Mouse (Mus musculus): ENCODE results near the gene Casq2. TPM values are rescaled to one million over a fixed set of nuclear protein-coding genes. Genes with fewer than 3 reads are reported as not detected.

Gene Casq2
- polyA plus RNA-seq, 1 experiment from 2014 or later, result 0.43 TPM

DNA sequence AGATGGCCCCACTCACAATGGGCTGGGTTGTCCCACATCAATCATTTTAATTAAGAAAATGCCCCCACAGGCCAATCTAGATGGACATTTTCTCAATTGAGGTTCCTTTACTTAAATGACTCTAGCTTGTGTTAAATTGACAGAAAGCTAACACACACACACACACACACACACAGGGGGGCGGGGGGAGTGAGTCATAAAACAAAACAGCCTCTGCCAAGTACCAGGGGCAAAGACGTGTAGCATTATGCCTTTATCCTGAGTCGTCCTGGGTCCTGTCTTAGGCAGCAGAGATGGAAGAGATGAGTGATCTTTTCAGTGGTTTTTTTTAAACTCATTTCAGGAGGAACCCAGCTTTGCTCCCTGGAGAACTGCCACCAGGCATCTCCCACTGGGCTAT, 34.2 kb upstream of the Casq2 start:
- Histone ChIP-seq H3K9ac (no peak overlapping the region), H3K9me3 (ENCODE audit: low read depth, low read length) (no peaks in the 10 kb centered on the region; the same call in 1 of the 2 replicates), H3K36me3 (ENCODE audit: insufficient read depth) (no peaks in the 10 kb centered on the region), H3K27me3 (ENCODE audit: insufficient read depth, low read length) (no peaks in the 10 kb centered on the region), H3K4me3 (ENCODE audit: low read depth, low read length) (no peak overlapping the region), H3K4me2 (no peak overlapping the region), H3K4me1 (ENCODE audit: insufficient read depth) (no peaks in the 10 kb centered on the region), H3K27ac (ENCODE audit: low read depth) (no peak overlapping the region)
- DNase-seq (no peak), ATAC-seq (ENCODE audit: insufficient read depth) (no peak)
- WGBS, result 50% methylated on average over 3 of the region's 3 CpGs
- TF ChIP-seq CTCF (IDR thresholded peaks at IDR 0.05; ENCODE audit: low read depth), result no peak

DNA sequence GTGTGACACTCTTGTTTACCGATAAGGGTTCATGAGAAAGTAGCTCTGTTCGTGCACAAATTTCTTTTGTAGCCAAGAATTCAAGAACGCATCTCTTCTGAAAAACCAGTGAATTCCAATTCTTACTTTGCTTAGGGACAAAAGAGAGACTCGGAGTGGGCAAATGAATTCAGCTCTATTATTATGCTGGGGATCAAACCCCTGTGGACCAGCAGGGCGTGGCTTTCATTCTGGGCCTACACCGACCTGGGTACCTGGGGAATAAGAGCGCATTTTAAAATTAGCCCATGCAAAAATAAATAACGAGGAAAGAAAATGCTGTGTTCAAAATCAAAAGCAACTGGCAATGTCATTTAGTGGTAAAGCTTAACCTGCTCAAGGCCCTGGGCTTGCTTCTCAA, 32.9 kb upstream of the Casq2 start:
- no peak overlapping the region for H3K27ac ChIP-seq (ENCODE audit: low read depth)
- 53% methylated on average over 8 of the region's 8 CpGs for WGBS
- no peaks in the 10 kb centered on the region for H3K36me3 ChIP-seq (ENCODE audit: insufficient read depth)
- DNase-seq (no peak), ATAC-seq (ENCODE audit: insufficient read depth) (no peak)
- no peak for TF ChIP-seq CTCF (IDR thresholded peaks at IDR 0.05; ENCODE audit: low read depth)
- H3K4me1 ChIP-seq (ENCODE audit: insufficient read depth), result no peaks in the 10 kb centered on the region
- no peak overlapping the region for H3K4me2 ChIP-seq
- no peak overlapping the region for H3K9ac ChIP-seq
- H3K27me3 ChIP-seq (ENCODE audit: insufficient read depth, low read length), result no peaks in the 10 kb centered on the region
- no peaks in the 10 kb centered on the region; the same call in 1 of the 2 replicates for H3K9me3 ChIP-seq (ENCODE audit: low read depth, low read length)
- H3K4me3 ChIP-seq (ENCODE audit: low read depth, low read length), result no peak overlapping the region

DNA sequence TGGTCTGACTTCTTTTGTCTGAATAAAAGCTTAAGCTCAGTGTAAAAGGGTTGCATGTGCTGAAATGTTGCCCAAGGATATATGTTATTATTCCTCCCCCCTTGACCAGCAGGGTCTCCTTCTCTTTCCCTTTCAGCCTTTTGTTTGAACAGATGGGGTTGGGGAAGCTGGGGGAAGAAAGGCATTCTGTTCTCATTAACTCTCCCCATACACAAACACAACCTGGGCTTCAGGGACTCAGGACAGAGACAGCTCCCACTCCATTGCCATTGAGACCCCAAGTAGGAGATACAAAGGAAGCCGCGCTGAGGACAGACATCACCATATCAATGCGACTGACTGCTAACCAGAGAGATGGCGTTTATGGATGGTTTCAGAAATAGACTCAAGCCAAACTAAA, 30.3 kb upstream of the Casq2 start:
- Histone ChIP-seq H3K27ac (ENCODE audit: low read depth) (no peak overlapping the region), H3K27me3 (ENCODE audit: insufficient read depth, low read length) (no peaks in the 10 kb centered on the region), H3K9me3 (ENCODE audit: low read depth, low read length) (no peaks in the 10 kb centered on the region; the same call in 1 of the 2 replicates), H3K4me3 (ENCODE audit: low read depth, low read length) (no peak overlapping the region), H3K4me2 (no peak overlapping the region), H3K9ac (no peak overlapping the region), H3K4me1 (ENCODE audit: insufficient read depth) (no peaks in the 10 kb centered on the region), H3K36me3 (ENCODE audit: insufficient read depth) (no peaks in the 10 kb centered on the region)
- ATAC-seq (ENCODE audit: insufficient read depth) (no peak), DNase-seq (no peak)
- TF ChIP-seq CTCF (IDR thresholded peaks at IDR 0.05; ENCODE audit: low read depth), result no peak
- 61% methylated on average over 4 of the region's 4 CpGs for WGBS

DNA sequence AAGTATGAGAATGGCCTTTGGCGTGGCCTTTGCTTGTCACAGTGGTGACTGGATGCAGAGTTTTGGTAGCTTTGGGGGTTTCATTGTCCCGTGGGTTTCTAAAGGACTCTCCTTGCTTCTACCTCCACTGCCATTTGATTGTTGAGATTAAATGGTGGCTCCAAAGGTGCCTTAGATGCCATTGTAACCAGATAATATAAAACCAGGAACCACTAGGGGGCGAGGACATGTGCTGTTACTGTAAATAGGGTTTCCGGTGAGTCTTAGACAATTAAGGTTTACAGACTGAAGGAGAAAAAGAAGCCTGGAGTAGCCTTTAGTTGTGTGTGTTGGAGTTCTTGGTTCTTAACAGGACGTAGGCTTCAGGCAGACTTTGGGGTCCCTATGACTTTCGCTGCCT, 26.1 kb upstream of the Casq2 start:
- TF ChIP-seq CTCF (IDR thresholded peaks at IDR 0.05; ENCODE audit: low read depth), result peak; percentile 38
- Histone ChIP-seq H3K9me3 (ENCODE audit: low read depth, low read length) (no peaks in the 10 kb centered on the region), H3K4me1 (ENCODE audit: insufficient read depth) (no peaks in the 10 kb centered on the region), H3K27me3 (ENCODE audit: insufficient read depth, low read length) (no peaks in the 10 kb centered on the region), H3K36me3 (ENCODE audit: insufficient read depth) (no peaks in the 10 kb centered on the region), H3K4me2 (no peak overlapping the region), H3K9ac (no peak overlapping the region), H3K4me3 (ENCODE audit: low read depth, low read length) (no peak overlapping the region), H3K27ac (ENCODE audit: low read depth) (no peak overlapping the region)
- WGBS, result 70% methylated on average over 6 of the region's 6 CpGs
- no peak for ATAC-seq (ENCODE audit: insufficient read depth)
- peak; percentile 36 for DNase-seq

DNA sequence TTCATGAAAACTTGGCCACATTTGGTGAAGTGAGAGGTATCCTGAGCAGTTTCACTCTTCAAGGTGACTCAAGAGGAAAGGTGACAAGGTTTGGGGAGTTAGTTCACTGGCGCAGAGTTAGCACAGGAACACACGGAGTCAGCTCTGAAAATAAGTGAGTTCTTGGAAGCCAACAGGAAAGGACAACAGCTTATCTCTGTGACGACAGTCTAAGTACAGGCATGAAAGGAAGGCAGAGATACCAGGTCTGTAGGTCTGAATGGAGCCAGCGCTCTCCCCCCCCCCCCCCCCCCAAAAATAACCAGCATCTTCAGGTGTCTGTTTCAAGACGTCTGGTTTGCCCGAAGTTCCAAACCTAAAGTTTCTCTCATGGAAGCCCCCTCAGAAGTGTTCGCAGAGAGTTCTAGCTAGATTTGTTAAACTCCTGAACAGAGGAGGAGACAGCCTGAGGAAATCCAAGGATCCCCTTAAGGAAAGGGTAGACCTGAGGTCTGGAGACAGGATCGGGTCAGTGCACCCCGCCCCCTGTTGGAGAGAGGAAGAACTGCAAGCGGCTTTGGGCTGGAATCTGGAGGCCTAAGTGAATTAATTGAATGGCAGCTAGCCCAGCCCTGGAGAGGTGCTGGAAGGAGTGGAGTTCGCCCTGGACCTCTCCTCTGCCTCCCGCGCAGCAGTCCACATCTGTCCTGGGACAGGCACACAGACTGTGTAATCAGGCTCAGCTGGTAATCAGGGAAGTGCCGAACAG, 24.1 kb upstream of the Casq2 start:
- Histone ChIP-seq H3K4me3 (ENCODE audit: low read depth, low read length) (no peak overlapping the region), H3K27ac (ENCODE audit: low read depth) (no peak overlapping the region), H3K9ac (no peak overlapping the region)

GRCm38 (mm10) chr3:102062671-102063010, 23.6 kb upstream of the Casq2 start:
- 11% methylated on average over 8 of the region's 8 CpGs for WGBS
- Histone ChIP-seq H3K36me3 (ENCODE audit: insufficient read depth) (no peaks in the 10 kb centered on the region), H3K4me3 (ENCODE audit: low read depth, low read length) (no peak overlapping the region), H3K4me2 (no peak overlapping the region), H3K9ac (no peak overlapping the region), H3K4me1 (ENCODE audit: insufficient read depth) (no peaks in the 10 kb centered on the region), H3K9me3 (ENCODE audit: low read depth, low read length) (no peaks in the 10 kb centered on the region), H3K27me3 (ENCODE audit: insufficient read depth, low read length) (no peaks in the 10 kb centered on the region), H3K27ac (ENCODE audit: low read depth) (no peak overlapping the region)
- peak; percentile 38 for DNase-seq
- peak; percentile 13; the same call in 1 of the 2 replicates for ATAC-seq (ENCODE audit: insufficient read depth)
- TF ChIP-seq CTCF (IDR thresholded peaks at IDR 0.05; ENCODE audit: low read depth), result no peak

More for the DNA sequence above, 24.1 kb upstream of the Casq2 start:
- no peaks in the 10 kb centered on the region for H3K36me3 ChIP-seq (ENCODE audit: insufficient read depth)
- H3K4me2 ChIP-seq, result no peak overlapping the region
- ATAC-seq (ENCODE audit: insufficient read depth) (peak; percentile 85; the same call in 1 of the 2 replicates), DNase-seq (peak; percentile 81)
- H3K4me1 ChIP-seq (ENCODE audit: insufficient read depth), result no peaks in the 10 kb centered on the region
- H3K27me3 ChIP-seq (ENCODE audit: insufficient read depth, low read length), result no peaks in the 10 kb centered on the region
- TF ChIP-seq CTCF (IDR thresholded peaks at IDR 0.05; ENCODE audit: low read depth), result peak; percentile 91
- 35% methylated on average over 14 of the region's 14 CpGs for WGBS
- H3K9me3 ChIP-seq (ENCODE audit: low read depth, low read length), result no peaks in the 10 kb centered on the region

- Histone ChIP-seq H3K4me3 (ENCODE audit: low read depth, low read length) (no peak overlapping the region), H3K27ac (ENCODE audit: low read depth) (no peak overlapping the region), H3K9ac (no peak overlapping the region), H3K27me3 (ENCODE audit: insufficient read depth, low read length) (no peaks in the 10 kb centered on the region), H3K36me3 (ENCODE audit: insufficient read depth) (no peaks in the 10 kb centered on the region), H3K9me3 (ENCODE audit: low read depth, low read length) (no peaks in the 10 kb centered on the region), H3K4me2 (no peak overlapping the region), H3K4me1 (ENCODE audit: insufficient read depth) (no peaks in the 10 kb centered on the region)
- TF ChIP-seq CTCF (IDR thresholded peaks at IDR 0.05; ENCODE audit: low read depth), result no peak
- 61% methylated on average over 10 of the region's 10 CpGs for WGBS
- ATAC-seq (ENCODE audit: insufficient read depth), result no peak; the same call in 1 of the 2 replicates
- no peak for DNase-seq
Measured at GRCm38 (mm10) chr3:102063273-102064120, 22.7 kb upstream of the Casq2 start.

Data from lung, embryonic 14.5 days (tissue).